Mouse (Mus musculus) midbrain, embryonic 10.5 days (tissue): ENCODE measurements around the gene Tk2. TPM values are rescaled to one million over a fixed set of nuclear protein-coding genes. Genes with fewer than 3 reads are reported as not detected.

Experiments used
- DNase-seq: peaks from one replicate; pipeline ENCODE4 v3.0.0-alpha.2; 2017; ENCODE audit warnings: low spot score
- H3K27ac ChIP-seq: fragments of 300-500 bp; sonication (generic); replicated peaks from 2 replicates; pipeline ENCODE4 v1.5.1; 2016; ENCODE audit warnings: mild to moderate bottlenecking
- H3K27me3 ChIP-seq: fragments of 300-500 bp; sonication (generic); 2 replicates; pipeline ENCODE4 v1.6.1; 2016; ENCODE audit warnings: low read depth, mild to moderate bottlenecking; ENCODE audit not compliant: poor library complexity, severe bottlenecking
- H3K36me3 ChIP-seq: fragments of 300-500 bp; sonication (generic); 2 replicates; pipeline ENCODE4 v1.6.1; 2016; ENCODE audit warnings: mild to moderate bottlenecking, moderate library complexity
- H3K4me1 ChIP-seq: fragments of 300-500 bp; sonication (generic); 2 replicates; pipeline ENCODE4 v1.6.1; 2016
- H3K4me3 ChIP-seq: fragments of 300-500 bp; sonication (generic); 2 replicates; pipeline ENCODE4 v1.5.1; 2016; ENCODE audit warnings: mild to moderate bottlenecking, moderate library complexity
- H3K9me3 ChIP-seq: fragments of 300-500 bp; sonication (generic); replicated peaks from 2 replicates; pipeline ENCODE4 v1.6.1; 2016; ENCODE audit warnings: mild to moderate bottlenecking
- WGBS: fragments of 180-500 bp; shearing (Covaris S2); methylation state at CpG from one replicate; pipeline ENCODE4 v1.1.7; 2016; 5-methylcytosine and 5-hydroxymethylcytosine counted together
- polyA plus RNA-seq: library from polyadenylated mRNA; unstranded; fragments of >200 nt; fragmentation: Nextera tagmentation; extraction: Ambion mirVana; gene quantifications from 2 replicates; pipeline ENCODE4 v1.2.1, GENCODE M21; 2016

Gene Tk2
- polyA plus RNA-seq, 1 experiment from 2014 or later, result 29.3 TPM

DNA sequence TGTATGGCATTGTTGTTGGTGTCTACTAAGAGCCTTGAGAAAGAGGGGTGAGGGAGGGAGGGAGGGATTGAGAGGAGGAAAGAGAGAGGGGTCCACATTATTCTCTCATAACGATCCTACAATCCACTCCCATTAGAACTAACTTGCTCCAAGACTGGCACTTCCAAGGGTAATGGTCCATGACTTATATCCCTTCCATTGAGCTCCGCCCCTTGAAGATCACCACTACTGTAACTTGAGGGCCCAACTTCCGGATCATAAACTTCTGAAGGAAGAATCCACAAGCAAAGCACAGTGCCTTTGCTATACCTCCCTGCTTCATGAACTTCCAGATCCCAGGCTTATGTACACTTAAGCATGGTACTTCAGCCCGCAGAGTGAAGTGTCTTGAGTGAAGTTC, 46.0 kb downstream of the Tk2 start:
- Histone ChIP-seq H3K27ac (no peak overlapping the region), H3K9me3 (no peaks in the 10 kb centered on the region), H3K36me3 (no peaks in the 10 kb centered on the region), H3K27me3 (no peaks in the 10 kb centered on the region), H3K4me3 (no peak overlapping the region), H3K4me1 (peaks cover 6% of the 10 kb centered on the region)
- WGBS, result 87% methylated on average over 4 of the region's 4 CpGs
- DNase-seq, result no peak

DNA sequence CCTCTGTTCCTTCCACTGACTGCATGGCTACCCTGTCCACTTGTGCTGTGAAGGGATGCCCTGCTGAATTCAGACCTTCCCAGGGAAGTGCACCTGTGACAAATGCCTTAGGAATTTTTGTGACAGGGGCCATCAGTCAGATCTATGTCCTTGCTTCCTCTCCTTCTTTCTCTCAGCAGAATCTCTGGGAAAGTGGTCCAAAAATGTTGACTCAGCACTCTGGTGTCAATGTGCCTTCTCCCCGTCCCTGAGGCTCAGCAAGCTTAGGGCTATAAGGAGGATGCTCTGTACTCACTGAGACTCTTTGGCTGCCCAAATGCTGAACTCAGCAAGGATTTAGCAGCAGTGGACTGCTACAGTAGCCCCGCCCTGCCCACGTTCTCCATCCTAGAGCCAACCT, 46.7 kb downstream of the Tk2 start:
- H3K27me3 ChIP-seq, result no peaks in the 10 kb centered on the region
- H3K9me3 ChIP-seq, result no peaks in the 10 kb centered on the region
- no peaks in the 10 kb centered on the region for H3K36me3 ChIP-seq
- 83% methylated on average over 3 of the region's 3 CpGs for WGBS
- H3K4me1 ChIP-seq, result peaks cover 6% of the 10 kb centered on the region
- no peak overlapping the region for H3K27ac ChIP-seq
- no peak overlapping the region for H3K4me3 ChIP-seq
- DNase-seq, result no peak

DNA sequence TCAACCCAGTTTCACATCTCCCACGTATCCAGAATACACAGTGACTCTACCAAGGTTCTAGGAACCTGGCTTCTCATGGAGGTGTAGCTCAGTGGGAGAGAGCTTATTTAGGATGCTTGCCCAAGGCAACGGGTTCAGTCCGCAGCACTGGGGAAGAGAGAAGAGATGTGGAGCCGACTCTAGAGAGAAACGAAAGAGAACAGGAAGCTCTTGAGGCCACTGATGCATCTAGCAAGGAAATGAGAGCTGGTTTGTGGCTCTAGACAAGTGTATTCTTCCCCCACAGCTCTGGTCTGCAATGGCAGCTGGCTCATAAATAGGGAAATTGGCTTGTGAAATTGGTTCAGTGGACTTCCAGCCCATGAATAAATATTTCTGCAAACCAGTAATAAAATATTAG, 48.6 kb downstream of the Tk2 start:
- Histone ChIP-seq H3K27ac (no peak overlapping the region), H3K4me1 (peaks cover 1% of the 10 kb centered on the region; the same call in 1 of the 2 replicates), H3K9me3 (no peaks in the 10 kb centered on the region), H3K4me3 (no peak overlapping the region), H3K27me3 (no peaks in the 10 kb centered on the region), H3K36me3 (no peaks in the 10 kb centered on the region)
- no peak for DNase-seq
- WGBS, result 84% methylated on average over 5 of the region's 5 CpGs

DNA sequence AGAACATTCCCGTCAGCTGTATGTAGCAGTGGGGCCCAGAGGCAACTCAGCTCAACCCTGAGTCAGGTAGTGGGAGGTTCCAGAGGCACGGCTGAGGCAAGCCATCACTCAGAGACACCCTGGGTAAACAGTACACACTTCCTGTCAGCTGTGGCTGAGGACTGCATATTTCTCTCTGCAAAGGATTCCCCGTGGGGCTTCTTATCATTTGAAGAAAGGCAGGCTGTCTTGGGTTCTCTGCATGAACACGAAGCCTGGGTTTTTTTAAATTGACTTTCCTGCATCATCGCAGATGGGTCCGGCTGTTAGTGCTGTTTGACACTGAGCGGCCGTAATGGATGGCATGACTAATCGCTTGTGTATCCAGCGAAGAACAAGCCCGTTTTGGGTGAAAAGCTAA, 56.9 kb downstream of the Tk2 start:
- no peak for DNase-seq
- no peaks in the 10 kb centered on the region for H3K36me3 ChIP-seq
- no peaks in the 10 kb centered on the region for H3K9me3 ChIP-seq
- 62% methylated on average over 11 of the region's 11 CpGs for WGBS
- H3K4me1 ChIP-seq, result peaks cover 11% of the 10 kb centered on the region
- no peaks in the 10 kb centered on the region for H3K27me3 ChIP-seq
- no peak overlapping the region for H3K4me3 ChIP-seq
- H3K27ac ChIP-seq, result no peak overlapping the region

DNA sequence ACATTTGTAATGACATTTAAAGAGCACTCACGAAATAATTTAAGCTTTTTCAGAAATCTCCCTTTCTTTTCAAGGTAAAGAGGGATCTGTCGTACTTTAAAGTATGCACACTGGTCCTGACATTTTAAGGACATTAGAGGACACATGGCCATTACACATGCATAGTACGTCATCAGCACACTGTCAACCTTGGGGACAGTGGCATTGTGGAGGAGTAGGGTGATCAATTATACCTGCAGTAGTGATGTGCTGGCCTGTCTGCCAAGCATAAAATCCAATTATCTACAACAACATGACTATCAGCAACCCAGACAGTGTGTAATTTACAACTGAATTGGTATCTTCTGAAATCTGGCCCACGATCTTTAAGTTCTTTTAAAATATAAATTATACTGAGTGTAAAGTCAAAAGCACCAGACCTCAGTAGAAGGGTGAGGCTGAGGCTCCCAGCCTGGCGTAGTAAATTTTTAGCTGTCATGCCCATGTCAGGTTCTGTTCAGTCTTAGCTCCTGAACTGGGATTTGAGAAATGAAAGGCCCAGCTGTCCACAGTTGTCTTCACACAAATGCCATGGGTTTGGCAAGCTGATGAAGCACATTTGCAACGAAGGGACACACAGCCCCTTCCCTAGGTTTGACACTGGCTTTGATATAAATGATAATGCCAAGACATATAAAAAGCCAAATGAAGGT, 57.4 kb downstream of the Tk2 start:
- Histone ChIP-seq H3K4me3 (no peak overlapping the region), H3K27ac (no peak overlapping the region), H3K36me3 (no peaks in the 10 kb centered on the region), H3K27me3 (no peaks in the 10 kb centered on the region), H3K4me1 (peaks cover 11% of the 10 kb centered on the region), H3K9me3 (no peaks in the 10 kb centered on the region)
- no peak for DNase-seq
- WGBS, result 84% methylated on average over 6 of the region's 6 CpGs

DNA sequence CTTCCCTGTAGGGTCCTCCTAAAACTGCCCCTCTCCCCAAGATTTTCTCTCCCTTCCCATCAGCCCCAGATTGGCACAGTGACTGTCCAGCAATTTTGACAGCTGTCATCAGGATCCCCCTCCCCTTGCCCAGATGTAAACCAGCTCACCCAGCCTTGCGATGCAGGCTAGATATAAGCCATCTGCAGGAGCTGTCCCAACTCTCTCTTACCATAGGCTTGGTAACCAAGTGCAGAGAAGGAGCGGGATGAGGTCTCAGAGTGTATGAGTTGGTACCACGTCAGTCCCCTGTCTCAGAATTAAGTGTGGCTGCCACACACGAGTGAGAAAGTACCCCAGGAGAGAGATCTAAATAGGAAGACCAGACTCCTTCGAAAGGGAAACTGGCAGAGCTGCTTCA, 59.9 kb downstream of the Tk2 start:
- no peak for DNase-seq
- no peak overlapping the region for H3K4me3 ChIP-seq
- H3K36me3 ChIP-seq, result no peaks in the 10 kb centered on the region
- H3K27me3 ChIP-seq, result no peaks in the 10 kb centered on the region
- WGBS, result 74% methylated on average over 5 of the region's 5 CpGs
- H3K9me3 ChIP-seq, result no peaks in the 10 kb centered on the region
- H3K27ac ChIP-seq, result no peak overlapping the region
- peaks cover 19% of the 10 kb centered on the region for H3K4me1 ChIP-seq

DNA sequence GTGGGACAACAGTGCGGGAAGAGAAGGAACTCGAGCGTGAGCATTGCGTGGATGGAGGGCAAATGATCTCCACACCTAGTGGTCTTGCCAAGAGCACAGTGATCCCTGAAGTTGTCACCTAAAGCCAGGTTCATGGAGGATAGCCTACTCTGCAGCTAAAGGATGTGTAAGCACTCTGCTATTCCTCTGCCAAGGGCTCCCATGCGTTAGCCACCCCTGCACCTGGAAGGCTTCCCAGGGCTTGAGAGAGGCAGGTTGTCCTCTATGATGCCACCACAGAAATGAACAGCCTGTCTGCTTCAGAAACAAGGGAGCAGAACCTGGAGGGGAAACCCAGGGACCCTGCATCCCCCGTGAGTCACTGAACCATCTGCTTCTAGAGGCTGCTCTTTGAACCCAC, 60.7 kb downstream of the Tk2 start:
- peaks cover 19% of the 10 kb centered on the region for H3K4me1 ChIP-seq
- no peaks in the 10 kb centered on the region for H3K36me3 ChIP-seq
- no peak overlapping the region for H3K4me3 ChIP-seq
- no peak overlapping the region for H3K27ac ChIP-seq
- 89% methylated on average over 6 of the region's 6 CpGs for WGBS
- H3K27me3 ChIP-seq, result no peaks in the 10 kb centered on the region
- no peaks in the 10 kb centered on the region for H3K9me3 ChIP-seq
- DNase-seq, result no peak

DNA sequence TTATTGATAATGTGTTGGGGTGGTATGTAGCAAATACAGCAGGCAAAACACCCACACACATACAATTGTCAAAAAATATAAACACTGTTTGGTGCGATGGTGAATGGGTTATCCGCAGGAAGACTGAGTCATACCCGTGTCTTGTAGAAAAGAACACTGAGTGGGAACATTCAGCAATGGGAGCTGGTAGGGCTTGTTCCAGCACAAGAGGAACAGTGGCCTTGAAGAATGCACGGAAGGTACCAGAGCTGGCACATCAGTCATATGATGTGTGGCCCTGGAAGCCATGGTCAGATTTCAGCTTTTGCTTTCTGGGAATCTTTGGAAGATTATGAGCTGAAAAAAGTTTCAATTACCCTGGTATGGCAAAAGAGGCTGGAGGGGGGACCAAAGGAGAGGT, 61.5 kb downstream of the Tk2 start:
- Histone ChIP-seq H3K27ac (no peak overlapping the region), H3K4me3 (no peak overlapping the region), H3K4me1 (peaks cover 18% of the 10 kb centered on the region), H3K27me3 (no peaks in the 10 kb centered on the region), H3K36me3 (no peaks in the 10 kb centered on the region), H3K9me3 (no peaks in the 10 kb centered on the region)
- no peak for DNase-seq
- WGBS, result 91% methylated on average over 4 of the region's 4 CpGs

DNA sequence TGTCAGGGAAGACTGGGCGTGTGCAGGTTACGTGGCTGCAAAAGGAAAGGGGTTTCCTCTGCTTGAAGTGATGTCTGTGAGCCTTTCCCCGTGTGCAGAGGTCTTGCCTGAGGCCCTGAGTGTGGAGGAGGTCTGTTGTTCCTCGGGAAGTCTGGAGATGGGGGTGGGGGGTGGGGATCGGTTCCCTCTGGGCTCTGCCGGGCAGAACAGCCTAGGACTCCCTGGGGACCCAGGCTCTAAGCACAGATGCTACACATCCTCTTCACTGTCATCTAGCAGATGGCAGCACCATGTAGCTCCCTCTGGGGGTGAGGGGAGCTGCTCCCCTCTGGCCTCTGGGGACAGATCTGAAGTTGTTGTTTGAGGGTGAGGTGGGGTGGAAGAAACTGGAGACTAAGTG, 63.5 kb downstream of the Tk2 start:
- no peak for DNase-seq
- Histone ChIP-seq H3K27me3 (no peaks in the 10 kb centered on the region), H3K9me3 (no peaks in the 10 kb centered on the region), H3K4me3 (no peak overlapping the region), H3K27ac (no peak overlapping the region; the same call in 1 of the 2 replicates), H3K4me1 (peaks cover 15% of the 10 kb centered on the region), H3K36me3 (no peaks in the 10 kb centered on the region)
- WGBS, result 36% methylated on average over 6 of the region's 6 CpGs

DNA sequence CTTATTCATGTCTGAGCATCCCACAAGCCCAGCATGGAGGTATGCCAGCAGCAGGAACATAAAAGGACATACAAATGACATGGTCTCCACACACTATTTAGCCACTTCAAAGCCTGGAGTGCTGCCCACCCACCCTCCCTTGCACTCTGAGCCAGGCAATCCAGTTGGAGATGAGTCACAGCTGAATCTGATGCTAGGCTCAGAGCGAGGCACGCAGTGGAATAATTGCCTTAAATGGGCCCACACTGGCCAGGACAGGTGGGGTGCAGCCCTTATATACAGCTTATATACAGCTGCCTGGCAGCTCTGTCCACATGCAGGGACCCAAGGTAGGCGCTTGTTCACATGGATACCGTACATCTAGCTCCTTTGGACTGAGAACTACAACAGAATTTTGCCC, 71.3 kb downstream of the Tk2 start:
- no peak overlapping the region for H3K4me3 ChIP-seq
- H3K27me3 ChIP-seq, result peaks cover 24% of the 10 kb centered on the region
- 84% methylated on average over 4 of the region's 4 CpGs for WGBS
- peaks cover 19% of the 10 kb centered on the region for H3K4me1 ChIP-seq
- H3K36me3 ChIP-seq, result no peaks in the 10 kb centered on the region
- H3K27ac ChIP-seq, result no peak overlapping the region
- DNase-seq, result no peak
- no peaks in the 10 kb centered on the region for H3K9me3 ChIP-seq

Other genes with a start within 250 kb of the Tk2 start
- gene Cdh5, start 146.9 kb downstream of the Tk2 start, polyA plus RNA-seq, result 12.2 and 13.9 TPM in 2 replicates
- 0.20 and 0.56 TPM in 2 replicates for gene Bean1, start 78.1 kb downstream of the Tk2 start, polyA plus RNA-seq
- gene Cklf, start 2.3 kb upstream of the Tk2 start, polyA plus RNA-seq, result 44.1 and 45.6 TPM in 2 replicates
- gene Cmtm2a, start 44.6 kb upstream of the Tk2 start, polyA plus RNA-seq, result not detected in 2 replicates
- not detected in 2 replicates for gene Gm45711, start 61.5 kb upstream of the Tk2 start, polyA plus RNA-seq
- not detected in 2 replicates for gene Cmtm1, start 61.6 kb upstream of the Tk2 start, polyA plus RNA-seq
- gene Gm11020, start 73.0 kb upstream of the Tk2 start, polyA plus RNA-seq, result not detected in 2 replicates
- gene Cmtm2b, start 73.7 kb upstream of the Tk2 start, polyA plus RNA-seq, result not detected in 2 replicates
- 72.8 and 79.1 TPM in 2 replicates for gene Cmtm3, start 90.9 kb upstream of the Tk2 start, polyA plus RNA-seq
- gene Cmtm4, start 147.2 kb upstream of the Tk2 start, polyA plus RNA-seq, result 1.7 and 1.8 TPM in 2 replicates
- 80.1 and 96.1 TPM in 2 replicates for gene Dync1li2, start 194.5 kb upstream of the Tk2 start, polyA plus RNA-seq